Comparison of ENCODE assay signal across 24 mouse cellular contexts in the genomic region with DNA sequence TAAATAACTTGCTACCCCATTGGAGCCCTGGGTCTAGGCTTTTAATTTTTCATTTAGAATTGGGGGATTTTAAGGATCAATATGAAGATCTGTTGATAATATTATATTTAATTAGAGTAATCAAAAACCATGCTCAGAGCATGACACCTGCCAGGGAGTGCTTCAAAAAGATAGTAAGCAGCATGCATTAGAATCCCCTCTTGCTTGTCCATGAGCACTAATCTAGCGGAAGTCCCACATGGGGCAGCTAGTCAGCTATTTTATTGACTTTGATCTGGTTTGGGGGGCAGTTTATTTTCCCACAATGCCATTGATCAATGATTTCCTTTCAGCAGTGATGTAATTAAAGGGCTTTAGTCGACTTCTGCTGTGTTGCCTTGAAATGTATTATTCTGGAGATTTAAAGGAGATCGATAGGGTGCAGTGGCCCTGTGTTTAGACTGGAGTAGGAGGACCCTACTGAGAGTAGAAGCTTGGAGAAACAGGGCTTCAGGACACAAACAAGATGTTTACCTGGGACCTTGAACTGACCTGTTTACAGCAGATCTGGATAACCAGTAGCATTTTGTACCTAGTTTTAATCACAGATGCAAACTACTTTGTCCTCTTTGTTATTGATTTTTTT.
A peak's percentile ranks its signal among the peaks of the same experiment; 100 is the strongest.
DNase-seq lines count a peak whose midpoint lies in the region; ATAC-seq and TF ChIP-seq lines count a peak whose summit lies in the region.
"Had no signal": no experiment of that assay in that cellular context is flagged by ENCODE, and none has a peak within 500 bp of the region (broad histone marks: within the 10 kb centered on the region; RNA-seq: fewer than 3 reads in every experiment).

No protein-coding gene starts in this region.

- ATAC-seq in hindbrain, embryonic 11.5 days (ENCODE audit: low FRiP score) = no peak
- no peak for ATAC-seq in hindbrain, embryonic 14.5 days (ENCODE audit: low FRiP score)
- ATAC-seq in midbrain, embryonic 11.5 days (ENCODE audit: low FRiP score) = peak; percentile 73; the same call in 1 of the 2 replicates
- ATAC-seq in midbrain, postnatal 0 days (ENCODE audit: low FRiP score) = no peak
- ATAC-seq: activated CD4-positive, CD25-positive, alpha-beta regulatory T cell, adult 4 months; forebrain, embryonic 16.5 days; hindbrain, postnatal 0 days; inflammation-experienced regulatory T-cells, adult 6 months had no signal

- H3K9ac ChIP-seq in hindbrain, embryonic 11.5 days (ENCODE audit: low read depth, low read length) = no peak overlapping the region
- H3K9ac ChIP-seq in hindbrain, embryonic 14.5 days = no peak overlapping the region
- no peak overlapping the region for H3K9ac ChIP-seq in midbrain, embryonic 11.5 days (ENCODE audit: low read length)
- no peak overlapping the region for H3K9ac ChIP-seq in midbrain, postnatal 0 days (replicated peaks; ENCODE audit: low read length, poor library complexity, severe bottlenecking)
- H3K9ac ChIP-seq: embryonic facial prominence, embryonic 12.5 days; embryonic facial prominence, embryonic 15.5 days; forebrain, embryonic 12.5 days; hindbrain, embryonic 13.5 days had no signal

- H3K36me3 ChIP-seq in hindbrain, embryonic 11.5 days (ENCODE audit: control insufficient read depth, insufficient read depth, low read length) = no peaks in the 10 kb centered on the region
- no peaks in the 10 kb centered on the region for H3K36me3 ChIP-seq in hindbrain, embryonic 14.5 days (replicated peaks; ENCODE audit: control insufficient read depth, insufficient read depth)
- no peaks in the 10 kb centered on the region for H3K36me3 ChIP-seq in midbrain, embryonic 11.5 days (ENCODE audit: control insufficient read depth, insufficient read depth, low read length)
- no peaks in the 10 kb centered on the region for H3K36me3 ChIP-seq in midbrain, postnatal 0 days (ENCODE audit: insufficient read depth, low read length)
- H3K36me3 ChIP-seq: embryonic facial prominence, embryonic 12.5 days; embryonic facial prominence, embryonic 15.5 days; forebrain, embryonic 12.5 days; hindbrain, embryonic 13.5 days had no signal

- H3K27ac ChIP-seq in hindbrain, embryonic 11.5 days (ENCODE audit: low read depth, low read length) = no peak overlapping the region
- no peak overlapping the region for H3K27ac ChIP-seq in hindbrain, embryonic 14.5 days
- no peak overlapping the region for H3K27ac ChIP-seq in midbrain, embryonic 11.5 days (ENCODE audit: low read depth, low read length)
- H3K27ac ChIP-seq in midbrain, postnatal 0 days (ENCODE audit: low read depth, low read length) = no peak overlapping the region
- H3K27ac ChIP-seq: embryonic facial prominence, embryonic 12.5 days; embryonic facial prominence, embryonic 15.5 days; forebrain, embryonic 12.5 days; hindbrain, embryonic 13.5 days; hindbrain, postnatal 0 days had no signal

- H3K4me3 ChIP-seq in hindbrain, embryonic 11.5 days (ENCODE audit: low read depth, low read length) = no peak overlapping the region
- H3K4me3 ChIP-seq in hindbrain, embryonic 14.5 days (replicated peaks; ENCODE audit: low read length) = no peak overlapping the region
- H3K4me3 ChIP-seq in midbrain, embryonic 11.5 days (ENCODE audit: low read depth, low read length) = no peak overlapping the region
- H3K4me3 ChIP-seq in midbrain, postnatal 0 days (ENCODE audit: low read depth, low read length) = no peak overlapping the region
- H3K4me3 ChIP-seq: embryonic facial prominence, embryonic 12.5 days; embryonic facial prominence, embryonic 15.5 days; forebrain, embryonic 12.5 days; hindbrain, embryonic 13.5 days had no signal

- no peaks in the 10 kb centered on the region for H3K4me1 ChIP-seq in hindbrain, embryonic 11.5 days (replicated peaks; ENCODE audit: control insufficient read depth, insufficient read depth, low read length)
- no peaks in the 10 kb centered on the region for H3K4me1 ChIP-seq in hindbrain, embryonic 14.5 days (replicated peaks; ENCODE audit: control insufficient read depth, insufficient read depth, low read length)
- H3K4me1 ChIP-seq in midbrain, embryonic 11.5 days (ENCODE audit: control insufficient read depth, insufficient read depth, low read length) = no peaks in the 10 kb centered on the region
- no peaks in the 10 kb centered on the region for H3K4me1 ChIP-seq in midbrain, postnatal 0 days (ENCODE audit: insufficient read depth, low read length)
- H3K4me1 ChIP-seq: embryonic facial prominence, embryonic 12.5 days; embryonic facial prominence, embryonic 15.5 days had no signal

- no peak for TF ChIP-seq CTCF in midbrain, postnatal 0 days (IDR thresholded peaks at IDR 0.05)
- TF ChIP-seq CTCF in brain, embryonic 14.5 days (IDR thresholded peaks at IDR 0.05; ENCODE audit: borderline replicate concordance, extremely low read depth, insufficient read depth, insufficient read length) = no peak

- no peaks in the 10 kb centered on the region for H3K27me3 ChIP-seq in hindbrain, embryonic 11.5 days (ENCODE audit: control insufficient read depth, insufficient read depth, low read length)
- no peaks in the 10 kb centered on the region for H3K27me3 ChIP-seq in hindbrain, embryonic 14.5 days (ENCODE audit: control insufficient read depth, insufficient read depth, low read length)
- H3K27me3 ChIP-seq in midbrain, embryonic 11.5 days (ENCODE audit: control insufficient read depth, insufficient read depth, low read length) = no peaks in the 10 kb centered on the region
- H3K27me3 ChIP-seq in midbrain, postnatal 0 days (ENCODE audit: insufficient read depth, low read length) = no peaks in the 10 kb centered on the region
- H3K27me3 ChIP-seq: embryonic facial prominence, embryonic 12.5 days; embryonic facial prominence, embryonic 15.5 days; forebrain, embryonic 12.5 days; hindbrain, embryonic 13.5 days had no signal

- peak; percentile 13 for DNase-seq in embryo, embryonic 10.5 days (ENCODE audit: low spot score)
- no peak for DNase-seq in embryo, embryonic 10 days (ENCODE audit: low spot score)
- peak; percentile 4 for DNase-seq in hindbrain, embryonic 11.5 days (ENCODE audit: low spot score)
- no peak for DNase-seq in hindbrain, embryonic 14.5 days (ENCODE audit: low spot score)
- no peak for DNase-seq in midbrain, embryonic 11.5 days (ENCODE audit: low spot score, missing footprints)
- no peak for DNase-seq in midbrain, postnatal 0 days (ENCODE audit: low spot score)
- peak; percentile 32 for DNase-seq in brain, embryonic 14.5 days (ENCODE audit: low read depth)
- DNase-seq in layer of hippocampus, postnatal 36 days = no peak
- DNase-seq: adrenal gland, adult 8-10 months; adrenal gland, postnatal 25 days; cerebellum, adult 18-20 months; cerebellum, adult 9-10 months; cerebellum, postnatal 14 days; gastrocnemius, postnatal 14 days; heart, adult 11 months had no signal

- 45% methylated on average over 3 of the region's 3 CpGs for WGBS in hindbrain, embryonic 11.5 days
- 36% methylated on average over 3 of the region's 3 CpGs for WGBS in hindbrain, embryonic 14.5 days
- WGBS in midbrain, embryonic 11.5 days = 25% methylated on average over 3 of the region's 3 CpGs
- WGBS in midbrain, postnatal 0 days = 30% methylated on average over 3 of the region's 3 CpGs

- TF ChIP-seq POLR2A in brain, embryonic 14.5 days (IDR thresholded peaks at IDR 0.05; ENCODE audit: borderline replicate concordance, extremely low read depth, insufficient read depth, insufficient read length, poor library complexity, severe bottlenecking) = no peak

- H3K4me2 ChIP-seq in hindbrain, embryonic 11.5 days (replicated peaks; ENCODE audit: low read depth, low read length) = no peak overlapping the region
- H3K4me2 ChIP-seq in hindbrain, embryonic 14.5 days (replicated peaks) = no peak overlapping the region
- no peak overlapping the region for H3K4me2 ChIP-seq in midbrain, embryonic 11.5 days
- H3K4me2 ChIP-seq in midbrain, postnatal 0 days (ENCODE audit: low read depth, low read length, poor library complexity, severe bottlenecking) = no peak overlapping the region
- H3K4me2 ChIP-seq: embryonic facial prominence, embryonic 12.5 days; embryonic facial prominence, embryonic 15.5 days; forebrain, embryonic 12.5 days; heart, embryonic 11.5 days; hindbrain, embryonic 13.5 days had no signal

- no peaks in the 10 kb centered on the region for H3K9me3 ChIP-seq in hindbrain, embryonic 11.5 days (ENCODE audit: control insufficient read depth, low read length)
- no peaks in the 10 kb centered on the region for H3K9me3 ChIP-seq in hindbrain, embryonic 14.5 days (ENCODE audit: control insufficient read depth, low read length)
- H3K9me3 ChIP-seq in midbrain, embryonic 11.5 days (ENCODE audit: control insufficient read depth, low read length) = no peaks in the 10 kb centered on the region
- no peaks in the 10 kb centered on the region for H3K9me3 ChIP-seq in midbrain, postnatal 0 days (ENCODE audit: low read length)
- H3K9me3 ChIP-seq: embryonic facial prominence, embryonic 12.5 days; embryonic facial prominence, embryonic 15.5 days; forebrain, embryonic 12.5 days; hindbrain, embryonic 13.5 days had no signal

Comparison
In these comparisons a context has a peak if more than half of its experiments do, and no peak if none do; other contexts are left out.
1. DNase-seq: peak in embryo, embryonic 10.5 days (single experiment), hindbrain, embryonic 11.5 days (single experiment) and brain, embryonic 14.5 days (single experiment); none in embryo, embryonic 10 days (single experiment), hindbrain, embryonic 14.5 days (single experiment), midbrain, embryonic 11.5 days (single experiment), midbrain, postnatal 0 days (single experiment) and layer of hippocampus, postnatal 36 days (0 of 2).